Mouse (Mus musculus): Measurements from ENCODE around the gene Rps6kb2.
"Not testable (repeated sequence)": the region's sequence is repeated elsewhere in the genome, so short reads cannot be mapped to it uniquely, and the experiment has no call there.

The Rps6kb2 gene

GRCm38 (mm10) chr19:4137913-4138312 lies 25.2 kb downstream of the Rps6kb2 start:
- no peak for DNase-seq

DNA sequence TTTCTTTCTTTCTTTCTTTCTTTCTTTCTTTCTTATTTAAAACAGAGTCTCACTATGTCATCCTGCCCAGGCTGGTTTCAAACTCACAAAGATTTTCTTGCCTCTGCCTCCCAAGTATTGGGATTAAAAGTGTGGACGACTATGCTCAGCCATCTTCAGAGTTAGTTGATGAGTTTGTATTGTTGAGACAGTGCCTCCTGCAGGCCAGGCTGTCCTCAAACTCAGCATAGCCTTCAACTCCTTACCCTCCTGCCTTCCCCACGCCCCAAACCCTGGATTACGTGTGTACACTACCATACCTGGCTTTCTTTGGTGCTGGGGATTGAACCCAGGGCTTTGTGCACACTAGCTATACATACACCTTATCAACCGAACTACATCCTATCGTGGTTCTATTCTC lies 26.7 kb downstream of the Rps6kb2 start:
- peak in 1 of 2 experiments; percentile 31 for DNase-seq

DNA sequence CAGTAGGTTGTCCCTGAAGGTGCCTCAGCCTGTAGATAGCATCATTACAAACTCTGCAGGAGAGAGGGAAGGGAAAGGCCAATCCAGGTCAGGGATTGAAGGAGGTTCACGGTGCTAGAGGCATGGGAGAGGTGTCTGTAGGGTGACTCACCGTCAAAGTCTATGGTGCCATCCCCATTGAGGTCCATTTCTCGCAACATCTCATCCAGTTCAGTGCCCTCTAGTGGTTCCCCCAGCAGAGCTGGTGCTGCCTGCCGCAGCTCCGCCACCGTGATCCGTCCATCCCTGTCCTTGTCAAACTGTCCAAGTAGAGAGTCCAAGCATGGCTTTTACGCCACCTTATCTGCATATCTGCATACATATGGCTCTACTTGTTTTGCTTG lies 27.2 kb downstream of the Rps6kb2 start:
- DNase-seq, result peak in 1 of 2 experiments; percentile 27

DNA sequence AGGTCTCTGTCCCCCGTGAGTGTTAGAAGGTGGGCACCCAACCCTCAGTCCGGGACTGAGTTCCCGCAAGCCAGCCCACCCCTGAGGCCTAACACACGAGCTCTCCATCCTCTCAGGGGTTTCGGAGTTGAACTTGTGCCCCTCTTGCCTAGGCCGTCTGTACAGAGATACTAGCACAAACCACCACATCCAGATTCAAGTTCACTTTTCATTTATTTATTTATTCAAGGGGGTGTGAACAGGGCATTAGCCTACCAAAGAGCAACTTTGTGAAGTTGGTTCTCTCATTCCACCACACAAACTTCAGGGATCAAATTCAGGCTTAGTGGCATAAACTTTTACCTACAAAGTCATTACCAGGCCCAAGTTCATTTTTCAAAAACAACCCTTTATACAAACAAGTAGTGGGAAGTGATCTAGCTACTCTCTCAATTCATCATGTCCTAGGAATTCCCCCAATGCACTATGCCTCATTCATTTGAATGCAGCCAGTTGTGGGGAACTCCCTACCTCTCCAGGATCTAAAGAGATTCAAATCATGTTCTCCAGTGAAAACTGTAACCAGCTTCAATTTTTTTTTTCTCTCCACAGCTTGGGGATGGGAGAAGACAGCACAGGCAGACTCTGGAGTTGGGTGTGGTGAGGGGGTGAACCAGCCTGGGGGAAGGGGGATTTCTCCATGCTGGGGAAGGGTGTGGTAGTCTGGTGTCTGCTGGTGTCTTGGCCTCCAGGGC lies 27.8 kb downstream of the Rps6kb2 start:
- DNase-seq, result peak in 1 of 2 experiments; percentile 30

GRCm38 (mm10) chr19:4134354-4134753 lies 28.8 kb downstream of the Rps6kb2 start:
- peak in 1 of 2 experiments; percentile 35 for DNase-seq

GRCm38 (mm10) chr19:4131768-4132167 lies 31.4 kb downstream of the Rps6kb2 start:
- no peak for DNase-seq

- no peak for DNase-seq
These were observed 32.1 kb downstream of the Rps6kb2 start for GRCm38 (mm10) chr19:4131075-4131474.

- no peak for DNase-seq
These were observed 33.0 kb downstream of the Rps6kb2 start for GRCm38 (mm10) chr19:4130106-4130505.

- DNase-seq, result no peak
These were observed 33.7 kb downstream of the Rps6kb2 start for GRCm38 (mm10) chr19:4129462-4129861.

DNA sequence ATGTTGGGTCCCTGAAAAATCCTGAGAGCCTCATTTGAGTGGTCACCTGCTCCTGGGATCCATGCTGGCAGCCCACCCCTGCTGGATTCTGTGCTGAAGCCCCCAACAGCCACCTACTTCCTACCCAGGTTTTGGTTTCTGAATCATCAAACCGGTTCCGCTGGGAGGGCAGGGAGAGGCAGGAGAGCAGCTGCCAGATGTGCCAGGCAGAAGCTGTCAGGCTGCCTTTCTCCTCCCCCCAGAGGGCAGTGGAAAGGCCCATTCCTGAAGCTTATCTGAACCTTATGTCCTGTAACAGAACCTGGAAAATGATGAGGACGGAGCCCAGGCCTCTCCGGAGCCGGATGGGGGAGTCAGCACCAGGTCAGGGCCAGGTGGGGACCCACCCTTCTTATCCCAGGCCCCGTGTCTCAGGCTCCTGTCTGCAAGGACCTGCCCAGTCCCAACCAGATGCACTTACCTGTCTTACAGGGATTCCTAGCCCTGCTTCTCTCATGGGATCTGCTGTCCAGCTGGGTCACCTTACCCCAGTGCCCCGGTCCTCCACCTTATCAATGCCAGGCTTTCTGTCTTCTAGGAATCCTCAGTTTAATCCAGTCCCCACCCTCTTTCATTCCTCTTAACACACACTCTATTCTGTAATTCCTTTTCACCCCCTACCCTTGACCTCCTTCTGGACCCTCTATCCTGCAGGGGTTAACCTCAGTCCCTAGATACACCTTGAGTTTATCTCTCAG lies 36.2 kb downstream of the Rps6kb2 start:
- DNase-seq, result peak in 1 of 2 experiments; percentile 18

DNA sequence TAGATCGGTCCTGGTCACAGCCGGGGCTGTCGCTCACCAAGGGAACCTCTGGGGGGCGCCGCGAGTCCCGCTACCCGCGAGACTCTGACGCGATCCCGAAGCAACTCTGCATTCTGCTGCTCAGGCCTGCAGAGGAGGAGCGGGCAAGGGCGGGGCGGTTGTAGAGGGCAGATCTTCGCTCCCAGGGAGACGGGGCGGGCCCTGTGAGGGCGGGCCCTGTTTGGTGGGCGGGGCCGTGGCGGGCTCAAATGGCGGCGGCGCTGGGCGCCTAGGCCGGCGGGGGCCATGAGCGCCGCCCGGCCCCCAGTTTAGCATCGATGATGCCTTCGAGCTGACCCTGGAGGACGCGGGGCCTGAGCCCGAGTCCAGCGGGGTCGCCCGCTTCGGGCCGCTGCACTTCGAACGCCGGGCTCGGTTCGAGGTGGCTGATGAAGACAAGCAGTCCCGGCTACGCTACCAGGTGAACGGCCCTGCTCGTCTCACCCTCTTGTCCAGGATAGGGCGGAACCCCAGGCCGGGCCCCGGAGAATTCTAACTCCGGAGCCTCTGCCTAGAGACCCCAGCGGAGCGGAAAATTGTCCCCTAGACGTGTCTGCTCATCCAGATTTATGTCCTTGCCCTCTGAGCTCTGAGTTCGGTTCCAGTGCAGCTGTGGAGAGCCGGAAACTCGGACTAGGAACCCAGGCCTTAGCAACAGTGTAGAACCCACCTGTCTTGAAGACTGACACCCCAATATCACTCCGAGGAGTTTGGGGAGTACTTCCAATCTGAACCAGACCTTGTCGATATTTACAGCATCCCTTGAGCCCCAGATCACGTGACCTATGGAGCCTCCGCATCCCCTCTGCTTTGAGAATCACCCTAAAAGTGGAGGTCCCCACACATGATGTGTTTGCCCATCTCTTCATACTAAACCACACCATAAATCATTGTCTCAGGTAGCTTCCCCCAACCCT lies 37.1 kb downstream of the Rps6kb2 start, which contains the start of gene Aip:
Aip (minus strand) TSS at position 118 of the 956 bp plus-strand sequence.
- DNase-seq, result peak; percentile 98 to 100

DNA sequence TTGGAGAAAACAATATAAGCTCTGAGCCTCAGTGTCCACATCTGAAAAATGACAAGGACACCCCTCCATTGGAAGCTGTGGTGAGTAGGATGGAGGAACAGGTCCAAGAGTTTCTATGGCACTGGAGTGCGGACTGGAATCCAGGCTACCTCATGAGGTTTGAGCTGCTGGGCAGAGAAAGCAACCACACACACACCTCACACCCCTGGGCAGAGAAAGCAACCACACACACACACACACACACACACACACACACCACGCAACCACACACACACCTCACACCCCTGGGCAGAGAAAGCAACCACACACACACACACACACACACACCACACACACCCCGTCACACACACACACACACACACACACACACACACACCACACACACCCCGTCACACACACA lies 37.9 kb downstream of the Rps6kb2 start:
- not testable (repeated sequence) for DNase-seq

DNA sequence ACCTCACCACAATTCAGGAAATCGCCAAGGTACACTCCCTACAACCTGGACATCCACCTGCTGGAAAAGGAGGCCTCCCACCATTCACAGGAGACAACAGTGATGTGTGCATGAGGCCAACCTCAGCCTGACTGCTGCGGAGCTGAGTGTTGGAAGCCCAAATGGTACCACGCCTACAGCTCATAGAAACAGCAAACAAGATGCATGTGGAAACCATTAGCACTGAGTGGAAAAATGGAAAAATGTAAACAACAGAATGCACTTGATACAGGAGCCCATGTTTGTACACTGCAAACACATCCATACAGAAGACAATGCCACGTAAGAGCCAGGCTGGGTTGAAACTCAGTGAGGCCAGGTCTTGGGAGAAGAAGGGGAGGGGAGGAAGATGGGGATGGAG lies 38.7 kb downstream of the Rps6kb2 start:
- no peak for DNase-seq

- DNase-seq, result no peak
These were observed 40.5 kb downstream of the Rps6kb2 start for GRCm38 (mm10) chr19:4122411-4123370.

GRCm38 (mm10) chr19:4121896-4122295 lies 41.3 kb downstream of the Rps6kb2 start:
- not testable (repeated sequence) for DNase-seq

DNA sequence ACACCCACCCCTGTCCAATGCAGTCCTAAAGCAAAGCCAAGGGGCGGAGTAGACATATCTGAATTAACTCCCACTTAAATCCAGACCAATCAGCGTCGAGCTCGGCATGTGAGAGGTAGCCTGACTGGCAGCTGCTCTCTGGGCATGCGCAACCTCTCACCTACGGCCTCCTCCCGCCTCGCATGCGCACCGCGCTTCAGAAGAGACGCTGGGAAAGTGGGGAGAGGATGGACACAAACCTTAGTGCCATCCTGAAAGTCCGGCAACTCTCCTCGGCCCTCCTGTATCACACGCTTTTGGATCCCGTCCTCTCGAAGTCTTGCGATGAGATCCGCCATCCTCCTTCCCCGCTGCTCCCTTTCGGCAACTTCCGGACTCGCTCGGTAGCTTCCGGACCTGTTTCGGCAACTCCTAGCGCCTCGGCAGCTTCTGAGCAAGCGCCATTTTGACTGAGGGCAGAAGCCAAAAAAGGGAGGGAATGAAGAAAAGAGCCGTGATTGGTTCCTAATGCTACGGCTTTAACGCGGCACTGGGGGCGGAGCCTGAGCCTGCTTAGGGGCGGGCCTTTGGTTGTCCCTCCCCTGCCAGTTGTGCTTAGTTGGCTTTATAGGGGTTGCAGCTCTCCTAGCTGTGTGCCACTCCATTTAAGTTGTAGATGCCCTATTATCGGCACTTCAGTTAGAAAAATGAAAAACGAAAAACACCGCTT lies 41.9 kb downstream of the Rps6kb2 start:
- peak; percentile 98 to 100 for DNase-seq

DNA sequence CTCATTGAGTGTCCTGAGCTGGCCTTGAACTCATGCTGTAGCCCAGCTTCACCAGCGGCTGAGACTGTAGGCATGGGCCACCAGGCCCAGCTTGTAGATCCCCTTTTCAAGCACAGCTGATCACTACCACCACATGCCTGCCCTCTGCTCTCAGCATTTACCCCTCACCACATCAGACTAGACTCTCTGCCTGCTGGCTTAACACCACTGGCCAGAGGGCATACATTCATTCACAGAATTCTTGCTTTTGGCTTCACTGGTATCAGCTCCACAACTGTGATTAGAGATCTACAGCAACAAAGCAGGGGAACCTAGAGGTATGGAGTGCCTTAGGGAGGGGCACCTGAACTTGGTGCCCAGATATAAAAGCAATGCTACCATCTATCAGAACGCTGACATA lies 42.7 kb downstream of the Rps6kb2 start:
- no peak for DNase-seq

GRCm38 (mm10) chr19:4119716-4120487 lies 43.3 kb downstream of the Rps6kb2 start:
- no peak for DNase-seq

DNA sequence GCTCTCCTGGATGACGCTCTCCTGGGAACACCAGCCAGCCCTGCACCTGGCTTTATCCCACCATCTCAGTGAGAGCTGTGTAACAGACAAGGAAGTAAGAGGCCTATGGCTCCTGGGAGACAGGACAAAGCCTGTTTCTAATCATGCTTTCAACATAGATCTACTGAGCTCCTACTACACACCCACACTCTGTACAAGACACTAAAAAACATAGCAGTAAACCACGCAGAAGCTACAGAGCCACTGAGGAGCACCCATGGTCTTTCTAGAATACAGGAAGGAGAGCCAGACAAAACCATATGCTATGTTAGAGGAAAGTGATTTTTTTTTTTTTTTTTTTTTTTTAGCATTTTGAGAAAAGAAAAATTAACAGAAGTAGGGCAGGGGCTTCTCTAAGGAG lies 44.8 kb downstream of the Rps6kb2 start:
- no peak for DNase-seq

DNA sequence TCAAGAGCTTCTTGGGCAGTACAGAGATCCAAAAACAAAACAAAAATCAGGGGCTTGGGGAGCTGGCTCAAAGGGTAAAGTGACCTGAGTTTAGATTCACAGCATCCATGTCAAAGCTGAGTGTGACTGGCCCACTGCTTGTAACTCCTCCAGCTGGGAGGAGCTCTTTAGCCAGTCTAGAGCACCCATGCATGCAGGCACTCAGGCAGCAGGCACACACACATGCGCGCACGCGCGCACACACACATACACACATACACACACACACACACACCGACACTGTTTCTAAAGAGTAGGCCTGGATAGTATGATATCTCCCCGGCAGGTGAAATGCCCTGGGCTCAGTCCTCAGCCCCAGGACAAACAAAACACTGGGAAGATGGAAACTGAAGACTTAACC lies 46.1 kb downstream of the Rps6kb2 start:
- DNase-seq, result no peak

All from kidney, postnatal 25 days (tissue).